Mouse (Mus musculus): ENCODE data around the gene Spg7.
"Not testable (repeated sequence)": the region's sequence is repeated elsewhere in the genome, so short reads cannot be mapped to it uniquely, and the experiment has no call there.

Spg7 gene

DNA sequence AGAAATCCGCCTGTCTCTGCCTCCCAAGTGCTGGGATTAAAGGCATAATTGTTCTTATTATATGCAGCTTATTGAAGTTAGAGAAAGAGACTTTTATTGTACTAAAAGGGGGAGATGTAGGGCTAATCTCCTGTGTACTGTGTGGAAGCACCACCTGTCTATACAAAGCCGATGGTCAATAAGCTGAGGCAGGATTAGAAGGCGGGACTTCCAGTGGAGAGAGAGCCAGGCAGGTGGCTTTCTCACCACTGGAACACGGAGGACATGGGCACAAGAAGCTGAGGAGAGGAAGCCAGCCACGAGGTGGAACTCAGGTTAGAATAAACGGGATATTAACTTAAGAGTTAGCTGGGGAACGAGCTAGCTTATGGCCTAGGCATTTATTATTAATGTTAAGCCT, at the start of gene Spg7:
TSS of gene Spg7 (plus strand) at position 222 of the 400 bp plus-strand sequence.
- DNase-seq (ENCODE audit: low spot score in 2 of 2): no peak

DNA sequence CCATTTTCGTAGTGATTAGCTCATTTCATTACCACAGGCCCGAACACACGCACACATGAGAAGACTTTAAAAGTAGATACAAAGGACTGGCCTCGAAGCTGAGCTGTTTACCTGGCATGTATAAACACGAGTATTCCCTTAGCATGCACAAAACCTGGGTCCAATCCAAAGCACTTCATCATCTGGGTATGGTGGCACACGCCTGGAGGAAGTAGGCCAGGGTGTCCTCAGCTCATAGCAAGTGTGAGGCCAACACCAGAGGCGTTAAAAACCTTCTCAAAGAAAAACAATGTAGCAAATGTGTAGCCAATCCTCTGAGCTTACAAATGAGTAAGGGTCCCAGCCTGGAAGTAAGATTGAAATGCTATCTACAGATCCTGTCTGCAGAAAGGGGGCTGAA, 48.3 kb upstream of the Spg7 start:
- no peak for DNase-seq (ENCODE audit: low spot score in 2 of 2)

GRCm38 (mm10) chr8:123015074-123015473, 47.7 kb upstream of the Spg7 start:
- no peak for DNase-seq (ENCODE audit: low spot score in 2 of 2)

- DNase-seq (ENCODE audit: low spot score in 2 of 2): no peak
Measured at GRCm38 (mm10) chr8:123017143-123017542, 45.6 kb upstream of the Spg7 start.

GRCm38 (mm10) chr8:123018484-123019164, 44.1 kb upstream of the Spg7 start:
- DNase-seq (ENCODE audit: low spot score in 2 of 2): no peak

GRCm38 (mm10) chr8:123020084-123020483, 42.7 kb upstream of the Spg7 start:
- no peak for DNase-seq (ENCODE audit: low spot score in 2 of 2)

DNA sequence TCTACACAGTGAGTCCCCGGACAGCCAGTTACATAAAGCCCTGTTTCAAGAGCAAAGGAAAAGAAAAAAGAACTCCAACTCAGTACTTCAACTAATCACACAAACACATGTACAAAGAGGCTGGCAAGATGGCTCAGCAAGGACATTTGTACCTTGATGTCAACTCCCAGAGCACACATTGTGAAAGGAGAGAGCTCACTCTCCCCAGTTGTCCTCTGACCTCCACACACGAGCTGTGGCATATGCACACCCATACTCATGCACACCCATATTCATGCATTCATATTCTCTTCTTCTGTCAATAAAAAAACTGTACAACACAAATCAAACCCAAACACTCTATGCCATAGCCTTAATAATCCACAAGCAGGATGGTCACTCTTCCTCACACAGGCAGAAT, 41.9 kb upstream of the Spg7 start:
- no peak for DNase-seq (ENCODE audit: low spot score in 2 of 2)

GRCm38 (mm10) chr8:123021259-123021658, 41.5 kb upstream of the Spg7 start:
- no peak for DNase-seq (ENCODE audit: low spot score in 2 of 2)

GRCm38 (mm10) chr8:123022727-123023126, 40.0 kb upstream of the Spg7 start:
- no peak for DNase-seq (ENCODE audit: low spot score in 2 of 2)

DNA sequence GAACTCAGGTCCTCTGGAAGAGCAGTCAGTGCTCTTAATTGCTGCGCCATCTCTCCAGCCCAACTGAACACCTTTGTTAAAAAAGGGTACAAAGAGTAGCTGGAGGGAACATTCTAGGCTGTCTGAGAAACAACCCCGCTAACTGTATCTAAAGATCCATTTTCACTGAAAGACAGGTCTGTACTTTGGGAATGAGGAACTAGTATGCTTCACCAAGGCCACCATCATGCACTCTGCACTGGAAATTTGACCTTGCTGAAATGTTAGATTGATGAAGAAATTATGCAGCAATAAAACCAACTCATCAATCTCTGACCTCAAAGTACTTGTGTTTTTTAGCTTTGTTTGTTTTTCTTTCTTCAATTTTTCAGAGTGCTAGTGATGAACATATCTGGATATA, 38.5 kb upstream of the Spg7 start:
- no peak for DNase-seq (ENCODE audit: low spot score in 2 of 2)

- DNase-seq (ENCODE audit: low spot score in 2 of 2): no peak
Measured at GRCm38 (mm10) chr8:123025951-123026351, 36.8 kb upstream of the Spg7 start.

DNA sequence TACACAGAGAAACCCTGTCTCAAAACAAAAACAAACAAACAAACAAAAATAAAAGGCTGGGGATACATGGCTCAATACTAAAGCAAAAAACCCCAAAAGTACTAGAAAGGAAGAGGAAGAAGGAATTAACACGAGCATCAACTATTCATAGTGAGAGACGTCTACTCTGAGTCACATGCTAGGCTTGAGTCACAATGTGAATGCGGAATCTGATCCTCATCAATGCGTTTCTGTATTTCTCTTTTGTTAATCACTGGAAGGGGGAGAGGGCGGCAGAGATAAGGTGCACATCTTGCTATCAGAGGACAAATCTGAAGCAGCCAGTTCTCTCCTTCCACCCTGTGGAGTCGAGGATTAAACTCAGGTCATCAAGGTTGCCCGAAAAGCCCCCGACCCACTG, 35.0 kb upstream of the Spg7 start:
- no peak for DNase-seq (ENCODE audit: low spot score in 2 of 2)

DNA sequence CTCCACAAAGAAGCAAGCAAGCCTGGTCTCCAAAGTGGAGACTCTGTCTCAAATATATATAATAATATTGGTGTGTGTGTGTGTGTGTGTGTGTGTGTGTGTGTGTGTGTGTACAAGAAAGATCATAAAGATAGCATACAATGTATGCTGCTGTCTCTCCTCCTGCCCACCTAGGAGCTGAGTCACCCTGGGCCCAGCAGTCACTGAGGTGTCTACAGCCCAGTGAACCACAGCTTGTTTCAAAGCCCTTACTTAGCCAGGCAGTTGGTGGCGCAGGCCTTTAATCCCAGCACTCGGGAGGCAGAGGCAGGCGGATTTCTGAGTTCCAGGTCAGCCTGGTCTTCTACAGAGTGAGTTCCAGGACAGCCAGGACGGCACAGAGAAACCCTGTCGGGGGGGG, 32.7 kb upstream of the Spg7 start:
- DNase-seq (ENCODE audit: low spot score in 2 of 2): not testable (repeated sequence)

DNA sequence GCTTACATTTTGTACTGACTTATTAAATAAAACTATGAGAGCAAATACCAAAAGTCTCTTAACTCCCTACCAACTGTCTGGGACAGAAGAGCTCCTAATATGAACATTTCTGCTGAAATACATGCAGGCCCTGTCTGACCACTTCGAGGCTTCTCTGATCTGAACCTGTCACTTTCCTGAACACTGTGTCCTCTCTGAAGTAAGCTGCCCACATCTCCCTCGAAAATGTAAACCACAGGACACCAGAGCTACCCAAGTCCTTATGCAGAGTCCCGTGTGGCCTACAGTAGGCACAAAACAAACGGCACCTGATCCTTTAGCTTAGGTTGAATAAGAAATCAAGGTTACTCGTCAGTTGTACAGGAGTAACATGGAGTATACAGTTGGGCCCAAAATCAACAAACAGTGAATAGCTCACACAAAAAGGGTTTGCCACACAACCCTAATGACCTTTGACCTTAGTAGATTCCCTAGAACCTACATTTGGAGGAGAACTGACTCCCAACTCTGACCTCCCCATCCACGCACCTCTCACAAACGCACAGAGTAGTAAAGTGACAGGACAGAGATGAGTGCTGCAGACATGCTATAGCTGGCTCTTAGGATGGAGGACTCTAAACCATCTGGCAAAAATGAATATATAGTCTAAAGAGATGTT, 31.3 kb upstream of the Spg7 start:
- no peak for DNase-seq (ENCODE audit: low spot score in 2 of 2)

DNA sequence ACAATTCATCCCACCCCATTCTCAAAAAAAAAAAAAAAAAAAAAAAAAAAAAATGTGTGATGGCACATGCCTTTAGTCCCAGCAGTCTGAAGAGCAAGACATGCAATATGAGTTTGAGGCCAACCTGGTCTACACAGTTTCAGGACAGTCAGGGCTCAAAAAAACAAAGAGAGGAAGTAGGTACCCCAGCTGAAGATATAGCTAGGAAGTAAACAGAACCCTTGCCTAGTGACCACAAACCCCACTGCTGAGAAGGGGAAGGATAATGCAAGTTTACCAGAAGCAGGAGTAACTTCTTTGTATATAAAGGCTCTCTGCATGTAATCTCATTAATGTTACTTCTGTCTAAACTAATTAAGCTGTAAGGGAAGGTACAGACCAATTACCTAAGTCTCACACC, 30.0 kb upstream of the Spg7 start:
- no peak for DNase-seq (ENCODE audit: low spot score in 2 of 2)

GRCm38 (mm10) chr8:123033431-123033830, 29.3 kb upstream of the Spg7 start:
- DNase-seq (ENCODE audit: low spot score in 2 of 2): no peak

DNA sequence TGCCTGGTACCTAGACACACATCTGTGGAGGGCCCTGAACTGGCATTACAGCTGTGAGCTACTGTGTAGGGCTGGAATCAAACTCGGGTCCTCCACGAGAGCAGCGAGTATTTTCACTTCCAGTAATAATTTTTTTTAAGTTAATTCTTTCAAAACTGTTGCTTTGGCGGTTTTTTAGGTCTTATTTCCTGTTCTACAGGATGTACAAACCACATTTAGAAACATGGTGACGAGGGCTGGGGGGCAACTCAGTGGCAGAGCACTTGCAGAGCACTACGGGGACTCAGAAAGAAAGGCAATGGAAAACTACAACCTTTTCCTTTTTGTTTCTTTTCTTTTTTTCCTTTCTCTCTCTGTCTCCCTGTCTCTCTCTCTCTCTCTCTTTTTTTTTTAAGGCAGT, 28.6 kb upstream of the Spg7 start:
- no peak for DNase-seq (ENCODE audit: low spot score in 2 of 2)

DNA sequence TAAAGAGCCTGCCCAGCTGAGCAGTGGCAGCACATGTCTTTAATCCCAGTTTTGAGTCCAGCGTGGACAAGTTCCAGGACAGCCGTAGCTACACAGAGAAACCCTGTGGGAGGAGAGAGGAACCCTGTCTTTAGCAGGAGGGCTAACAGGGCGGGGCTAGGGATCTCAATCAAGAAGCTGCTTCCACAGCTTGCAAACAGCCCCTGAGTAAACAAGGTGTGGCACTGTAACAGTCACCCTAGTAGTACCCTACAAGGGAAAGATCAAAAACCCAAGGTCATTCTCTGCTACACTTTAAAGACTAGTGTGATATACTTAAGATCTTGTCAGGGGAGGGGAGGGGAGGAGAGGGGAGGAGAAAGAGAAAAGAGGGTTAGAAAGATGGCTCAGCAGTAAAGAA, 25.8 kb upstream of the Spg7 start:
- DNase-seq (ENCODE audit: low spot score in 2 of 2): no peak

DNA sequence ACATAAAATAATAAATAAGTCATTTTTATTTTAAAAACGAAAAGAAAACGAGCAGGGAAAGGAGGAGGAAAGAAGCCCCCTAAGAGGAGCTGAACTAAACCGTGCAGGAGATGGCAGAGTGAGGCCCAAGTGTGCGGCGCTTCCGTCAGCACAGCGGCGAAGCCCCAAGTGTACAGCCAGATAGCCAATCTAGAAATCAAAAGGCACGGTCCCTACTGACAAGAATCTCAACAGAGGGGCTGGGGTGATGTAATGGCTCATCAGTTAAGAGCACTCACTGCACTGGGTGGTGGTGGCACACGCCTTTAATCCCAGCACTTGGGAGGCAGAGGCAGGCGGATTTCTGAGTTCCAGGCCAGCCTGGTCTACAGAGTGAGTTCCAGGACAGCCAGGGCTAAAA, 25.3 kb upstream of the Spg7 start:
- no peak for DNase-seq (ENCODE audit: low spot score in 2 of 2)

DNA sequence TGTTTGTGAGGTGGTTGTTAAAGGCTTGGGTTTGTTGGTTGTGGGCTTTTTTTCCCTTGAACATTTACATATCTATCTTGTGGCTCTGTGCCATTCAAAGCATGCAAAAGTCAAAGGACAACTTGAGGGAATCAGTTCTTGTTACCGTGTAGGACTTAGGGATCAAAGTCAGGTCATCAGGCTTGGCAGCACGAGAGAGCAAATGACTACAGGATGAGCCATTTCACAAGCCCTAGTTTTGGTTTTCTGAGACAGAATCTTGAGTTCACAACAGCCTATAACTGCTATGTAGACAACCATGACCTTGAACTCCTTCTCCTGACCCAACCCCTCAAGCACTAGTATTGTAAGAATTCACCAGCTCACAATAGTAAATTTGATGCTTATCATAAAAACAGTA, 24.4 kb upstream of the Spg7 start:
- no peak for DNase-seq (ENCODE audit: low spot score in 2 of 2)

GRCm38 (mm10) chr8:123039376-123040109, 23.2 kb upstream of the Spg7 start:
- DNase-seq (ENCODE audit: low spot score in 2 of 2): no peak

DNA sequence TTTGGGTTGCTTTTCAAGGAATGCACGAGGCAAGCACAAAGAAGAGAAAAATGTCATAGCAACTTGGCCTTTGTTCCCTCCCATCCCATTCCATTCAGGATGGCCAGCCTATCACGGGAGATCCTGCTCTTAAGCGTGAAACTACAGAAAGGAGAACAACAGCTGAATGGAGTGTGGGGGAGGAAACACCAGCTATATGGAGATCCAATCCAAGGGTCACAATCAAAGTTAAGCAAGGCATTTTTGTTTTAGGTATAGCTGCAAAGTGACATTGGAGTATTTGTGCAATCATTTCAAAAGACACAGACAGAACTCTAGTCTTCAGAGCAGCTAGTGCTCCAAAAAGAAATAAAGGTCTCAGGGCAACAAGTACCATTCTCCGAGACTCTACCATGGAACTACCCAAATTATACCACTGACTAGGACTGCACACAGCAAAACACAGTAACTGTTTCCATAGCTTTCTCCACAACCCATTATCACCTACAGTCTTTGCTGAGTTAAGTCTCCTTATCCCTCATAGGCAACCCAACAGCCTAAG, 22.6 kb upstream of the Spg7 start:
- no peak for DNase-seq (ENCODE audit: low spot score in 2 of 2)
